Mouse (Mus musculus): ENCODE data around the gene Zfp282.

DNA sequence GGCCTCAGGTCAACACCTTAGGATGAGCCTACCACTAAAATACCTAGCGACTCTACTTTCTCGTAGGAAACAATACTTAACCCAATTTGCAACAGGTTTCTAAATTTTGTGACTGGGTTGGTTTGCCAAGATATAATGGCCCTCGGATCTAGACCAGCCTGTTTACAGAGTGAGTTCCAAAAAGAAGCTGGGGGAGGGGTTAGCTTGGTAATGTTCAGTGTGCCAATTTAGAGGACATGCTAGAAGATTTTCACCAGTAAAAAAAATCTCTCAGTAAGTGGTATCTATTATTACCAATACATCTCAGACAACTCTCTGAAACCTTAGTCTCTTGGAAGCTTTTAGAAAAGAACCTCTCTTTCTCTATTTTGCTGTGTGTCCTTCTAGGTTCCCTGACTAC, 66.7 kb downstream of the Zfp282 start:
- TF ChIP-seq FLI1 (IDR thresholded peaks at IDR 0.05; ENCODE audit: low read length): no peak
- TF ChIP-seq GATA1 (IDR thresholded peaks at IDR 0.05; ENCODE audit: borderline replicate concordance, low read length): no peak
